Mouse (Mus musculus): ENCODE measurements at regions not wholly inside any gene's neighbourhood (a gene's known extent, or its start where the extent isn't known, plus 50 kb on each side); places are given as distances from the start of the nearest gene placed in this dataset.

GRCm38 (mm10) chr1:76039661-76040060, 493.6 kb downstream of the Slc4a3 start:
- no peak for TF ChIP-seq CTCF (conservative IDR thresholded peaks at IDR 0.05 in 1 of 2, IDR thresholded peaks at IDR 0.05 in 1 of 2; ENCODE audit: low read depth in 2 of 2, low read length in 2 of 2)
- no peak for TF ChIP-seq POLR2A (IDR thresholded peaks at IDR 0.05; ENCODE audit: low read depth, low read length)
- no peak for TF ChIP-seq CHD2 (IDR thresholded peaks at IDR 0.05; ENCODE audit: low read length)
- no peak for TF ChIP-seq ZC3H11A (IDR thresholded peaks at IDR 0.05; ENCODE audit: low read depth, low read length)
- no peak for TF ChIP-seq EP300 (IDR thresholded peaks at IDR 0.05; ENCODE audit: low read length)
- TF ChIP-seq RCOR1 (conservative IDR thresholded peaks at IDR 0.05; ENCODE audit: low read depth, low read length) = no peak
- no peak for TF ChIP-seq TCF12 (IDR thresholded peaks at IDR 0.05; ENCODE audit: low read depth, low read length)
- TF ChIP-seq ZNF384 (IDR thresholded peaks at IDR 0.05; ENCODE audit: low read depth, low read length) = no peak
- TF ChIP-seq ETS1 (conservative IDR thresholded peaks at IDR 0.05; ENCODE audit: low read depth, low read length) = no peak
- TF ChIP-seq MAFK (IDR thresholded peaks at IDR 0.05; ENCODE audit: insufficient replicate concordance, low read length) = no peak

All from CH12.LX (cell line).